Mouse (Mus musculus): Measurements from ENCODE around the gene Fam155a. TPM values are rescaled to one million over a fixed set of nuclear protein-coding genes. Genes with fewer than 3 reads are reported as not detected.
A peak's percentile ranks its signal among the peaks of the same experiment; 100 is the strongest.
"Not testable (repeated sequence)": the region's sequence is repeated elsewhere in the genome, so short reads cannot be mapped to it uniquely, and the experiment has no call there.

Gene Fam155a
- total RNA-seq, 4 experiments from 2014 or later: 108 to 119 (median 115) TPM

GRCm38 (mm10) chr8:9692370-9692769 is 78.6 kb downstream of the Fam155a start:
- DNase-seq (ENCODE audit: low spot score in 2 of 2): no peak

DNA sequence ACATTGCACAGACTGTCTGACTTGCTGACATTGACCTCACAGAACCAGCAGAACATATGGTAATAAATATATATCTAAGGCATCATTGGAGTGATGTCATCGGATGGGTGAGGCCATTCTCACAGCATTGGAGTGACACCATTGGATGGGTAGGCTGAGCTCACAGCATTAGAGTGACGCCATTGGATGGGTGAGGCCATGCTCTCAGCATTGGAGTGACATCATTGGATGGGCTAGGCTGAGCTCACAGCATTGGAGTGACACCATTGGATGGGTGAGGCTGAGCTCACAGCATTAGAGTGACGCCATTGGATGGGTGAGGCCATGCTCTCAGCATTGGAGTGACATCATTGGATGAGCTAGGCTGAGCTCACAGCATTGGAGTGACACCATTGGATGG is 110.9 kb downstream of the Fam155a start:
- not testable (repeated sequence) for DNase-seq (ENCODE audit: low spot score in 2 of 2)

- no peak for DNase-seq (ENCODE audit: low spot score in 2 of 2)
These were observed 114.1 kb downstream of the Fam155a start for GRCm38 (mm10) chr8:9656901-9657300.

DNA sequence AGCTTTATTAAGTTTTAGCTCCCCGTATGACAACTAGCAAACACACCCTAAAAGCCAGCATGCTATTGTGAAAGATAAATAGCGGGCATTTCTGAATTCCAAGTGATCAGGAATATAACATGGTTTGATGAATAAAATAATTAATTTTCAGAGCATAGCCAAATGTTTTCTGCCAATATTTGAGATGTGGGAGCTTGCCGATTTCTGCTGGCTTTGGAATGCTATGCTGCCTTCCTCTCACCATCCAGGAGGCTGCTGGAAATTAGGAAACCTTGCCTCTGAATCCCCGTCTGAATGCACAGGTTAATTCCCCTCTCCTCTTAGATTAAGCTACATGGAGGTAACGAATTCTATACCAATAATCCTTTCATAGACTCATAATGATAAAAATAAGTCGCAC is 116.1 kb downstream of the Fam155a start:
- DNase-seq (ENCODE audit: low spot score in 2 of 2): peak in 1 of 2 experiments; percentile 50

- no peak for DNase-seq (ENCODE audit: low spot score in 2 of 2)
These were observed 117.3 kb downstream of the Fam155a start for GRCm38 (mm10) chr8:9653643-9654042.

- no peak for DNase-seq (ENCODE audit: low spot score in 2 of 2)
These were observed 132.8 kb downstream of the Fam155a start for GRCm38 (mm10) chr8:9638162-9638561.

DNA sequence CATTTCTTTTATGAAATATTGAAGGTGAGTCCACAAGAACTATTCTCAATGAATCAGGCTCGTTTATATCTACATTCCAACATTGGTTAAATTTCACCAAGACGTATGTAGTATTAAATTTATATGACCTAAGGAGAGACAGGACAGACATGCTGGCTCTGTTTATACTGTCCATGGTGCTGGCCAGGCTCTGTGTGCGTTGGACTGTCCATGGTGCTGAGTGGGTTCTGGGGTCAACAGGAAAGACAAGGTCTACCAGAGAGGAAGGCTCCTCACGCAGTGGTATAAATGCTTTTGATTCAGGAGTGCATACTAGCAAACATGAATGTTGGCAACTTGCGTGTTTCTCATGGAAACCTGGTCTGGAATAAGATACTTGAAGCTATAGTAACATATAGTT is 135.7 kb downstream of the Fam155a start:
- no peak for DNase-seq (ENCODE audit: low spot score in 2 of 2)

DNA sequence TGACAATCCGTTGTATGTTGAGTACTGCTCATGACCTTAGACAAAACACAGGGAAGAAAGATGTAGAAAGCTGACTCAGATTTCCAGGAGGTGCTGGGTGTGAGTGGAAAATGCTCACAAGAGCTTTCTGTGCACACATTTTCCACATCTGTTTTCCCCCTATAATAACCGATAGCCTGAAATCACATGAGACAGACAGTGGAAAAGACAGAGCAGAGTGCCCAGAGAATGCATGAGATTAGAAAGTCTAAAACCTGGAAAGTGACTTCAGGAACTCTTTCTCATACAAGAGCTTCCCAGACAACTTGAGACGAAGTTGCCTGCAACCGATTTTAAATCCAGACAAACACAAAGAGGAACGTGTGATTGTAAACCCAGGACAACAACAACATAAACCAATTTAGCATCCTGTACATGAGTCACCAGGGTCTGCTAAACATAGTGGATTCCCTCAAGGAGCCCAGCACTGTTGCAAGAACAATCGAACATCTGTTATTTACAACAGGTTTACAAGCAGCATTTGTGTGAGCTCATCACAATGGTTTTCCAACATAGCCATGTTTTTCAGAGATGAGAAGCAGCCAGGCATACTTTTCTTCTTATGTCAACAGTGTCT is 163.8 kb downstream of the Fam155a start:
- no peak for DNase-seq (ENCODE audit: low spot score in 2 of 2)

GRCm38 (mm10) chr8:9596003-9596402 is 175.0 kb downstream of the Fam155a start:
- DNase-seq (ENCODE audit: low spot score in 2 of 2): no peak

DNA sequence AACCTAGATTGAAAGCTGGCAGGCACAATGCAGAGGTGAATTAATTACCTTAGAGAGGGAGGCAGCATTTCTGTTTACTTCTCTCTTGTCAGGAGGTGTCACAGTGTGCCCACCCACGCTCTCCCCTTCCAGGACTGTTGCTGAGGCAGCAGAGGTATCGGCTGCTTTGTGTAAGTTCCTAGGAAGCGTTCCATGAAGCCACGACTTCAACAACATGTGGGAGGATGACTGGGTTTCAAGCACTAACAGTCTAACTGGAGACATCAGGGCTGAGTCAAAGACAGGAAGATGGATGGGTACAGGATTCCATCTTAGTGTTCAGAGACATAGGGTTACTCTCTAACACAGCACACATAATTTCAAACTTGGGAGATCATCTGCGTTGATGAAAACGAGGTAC is 189.1 kb downstream of the Fam155a start:
- no peak for DNase-seq (ENCODE audit: low spot score in 2 of 2)

- no peak for DNase-seq (ENCODE audit: low spot score in 2 of 2)
These were observed 190.8 kb downstream of the Fam155a start for GRCm38 (mm10) chr8:9580192-9580591.

DNA sequence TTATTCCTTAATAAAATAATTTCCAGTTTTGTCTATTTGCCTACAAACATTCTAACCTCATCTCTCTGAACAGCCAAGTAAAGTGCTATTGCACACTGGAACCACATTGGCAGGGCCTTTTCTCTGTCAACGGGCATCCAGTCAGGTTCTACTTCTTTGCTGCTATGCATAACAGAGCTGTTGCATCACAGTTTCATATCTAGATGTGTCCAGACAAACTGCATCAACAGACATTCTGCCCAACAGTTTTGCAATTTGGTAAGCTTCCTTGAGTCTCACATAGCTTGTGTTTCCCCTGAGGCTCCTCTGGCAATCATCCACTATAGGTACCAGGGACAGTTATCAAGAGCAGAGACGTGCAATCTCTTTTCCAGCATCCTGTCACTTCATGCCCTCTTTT is 199.0 kb downstream of the Fam155a start:
- DNase-seq (ENCODE audit: low spot score in 2 of 2): no peak

GRCm38 (mm10) chr8:9569516-9570170 is 201.3 kb downstream of the Fam155a start:
- DNase-seq (ENCODE audit: low spot score in 2 of 2): peak; percentile 47 to 55

GRCm38 (mm10) chr8:9549199-9549598 is 221.8 kb downstream of the Fam155a start:
- DNase-seq (ENCODE audit: low spot score in 2 of 2): no peak

DNA sequence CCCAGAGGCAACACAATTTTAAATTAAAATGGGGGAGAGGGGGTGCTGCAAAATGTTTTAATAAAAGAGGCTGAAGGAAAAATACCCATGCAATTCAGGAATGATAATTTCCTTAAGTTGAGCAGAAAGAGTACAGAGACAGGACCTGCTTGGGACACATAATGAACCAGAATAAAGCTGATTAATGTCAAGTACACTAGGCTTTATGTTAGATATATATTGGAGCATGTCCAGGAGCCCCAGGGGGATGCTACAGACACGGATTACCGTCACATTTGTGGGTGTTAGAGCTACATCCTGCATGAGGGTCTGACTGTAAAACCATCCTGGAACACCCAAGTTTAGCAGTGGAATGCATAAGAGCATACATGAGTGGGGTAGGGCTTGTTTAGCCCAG is 223.4 kb downstream of the Fam155a start:
- DNase-seq (ENCODE audit: low spot score in 2 of 2): no peak

DNA sequence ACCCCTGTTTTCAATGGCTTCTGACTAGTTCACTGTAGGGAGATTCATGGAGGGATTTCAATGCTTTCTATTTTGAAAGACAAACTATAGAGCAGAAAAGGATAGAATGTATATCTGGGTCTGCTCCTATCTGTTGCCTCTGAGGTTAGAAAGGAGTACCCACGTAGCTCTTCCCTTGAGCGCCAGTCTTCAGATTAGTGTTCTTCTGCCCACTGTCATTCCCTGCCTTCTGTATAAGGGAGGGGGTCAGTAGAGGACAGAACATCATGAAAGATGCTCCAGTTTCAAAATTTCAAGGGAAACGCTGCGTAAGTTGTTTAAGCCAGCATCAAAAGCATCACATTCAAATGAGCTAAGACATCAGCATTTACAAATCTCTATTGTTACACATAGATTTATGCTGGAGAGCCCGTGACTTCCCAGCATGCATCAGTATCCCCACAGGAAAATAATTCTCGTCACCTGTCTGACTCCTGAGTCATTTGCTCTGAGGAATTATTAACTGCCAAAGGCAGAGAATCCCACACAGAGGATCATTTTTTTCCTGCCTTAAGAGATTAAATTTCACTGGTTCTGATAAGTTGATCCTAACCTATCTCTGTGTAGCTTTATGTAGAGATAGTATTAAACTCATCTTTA is 223.9 kb downstream of the Fam155a start:
- DNase-seq (ENCODE audit: low spot score in 2 of 2): no peak

DNA sequence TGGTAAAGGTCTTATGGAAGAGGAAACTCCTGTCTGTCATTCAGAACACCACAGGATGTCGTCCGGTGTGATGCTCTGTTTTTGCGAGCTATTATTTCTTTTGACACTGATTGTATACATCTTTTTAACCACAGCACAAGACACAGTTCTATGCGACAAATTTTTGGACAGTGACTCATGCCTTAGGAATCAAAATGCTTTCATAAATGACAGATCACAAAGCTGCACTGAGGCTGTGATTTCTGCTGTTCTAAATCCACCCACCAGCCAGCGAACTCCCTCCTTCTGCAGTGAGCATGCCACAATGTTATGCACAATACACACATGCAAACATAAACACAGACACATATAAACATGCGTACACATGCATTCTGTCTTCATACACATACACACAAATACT is 224.5 kb downstream of the Fam155a start:
- DNase-seq (ENCODE audit: low spot score in 2 of 2): no peak

GRCm38 (mm10) chr8:9545665-9546064 is 225.3 kb downstream of the Fam155a start:
- DNase-seq (ENCODE audit: low spot score in 2 of 2): no peak

DNA sequence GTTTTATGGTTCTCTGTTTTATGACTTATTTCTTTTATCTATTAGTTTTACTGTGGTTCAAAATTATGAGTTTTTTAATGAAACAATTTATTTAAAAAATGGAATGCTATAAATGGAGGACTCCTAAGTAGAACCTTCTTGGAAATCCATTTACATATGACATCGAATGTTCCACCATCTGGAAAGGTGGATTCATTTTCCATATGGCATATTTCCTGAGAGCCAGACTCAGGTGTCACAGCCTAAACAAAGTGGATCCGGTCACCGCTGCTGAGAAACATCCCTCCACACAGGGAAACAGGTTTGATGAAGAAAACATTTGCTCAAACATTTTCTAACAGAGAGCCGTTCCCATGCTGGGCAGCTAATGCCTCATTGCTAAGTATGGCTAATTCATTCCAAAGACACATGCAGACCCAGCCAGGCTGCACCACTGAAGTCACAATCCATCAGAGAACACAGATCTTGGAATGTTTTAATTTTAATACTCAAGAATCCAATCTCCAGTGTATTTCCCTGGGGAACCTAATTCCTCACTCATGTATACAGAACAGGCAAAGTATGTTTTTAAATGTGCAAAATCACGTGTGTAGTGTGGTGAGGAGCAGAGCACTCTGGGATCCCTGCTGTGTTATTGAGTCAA is 235.1 kb downstream of the Fam155a start:
- DNase-seq (ENCODE audit: low spot score in 2 of 2): no peak

DNA sequence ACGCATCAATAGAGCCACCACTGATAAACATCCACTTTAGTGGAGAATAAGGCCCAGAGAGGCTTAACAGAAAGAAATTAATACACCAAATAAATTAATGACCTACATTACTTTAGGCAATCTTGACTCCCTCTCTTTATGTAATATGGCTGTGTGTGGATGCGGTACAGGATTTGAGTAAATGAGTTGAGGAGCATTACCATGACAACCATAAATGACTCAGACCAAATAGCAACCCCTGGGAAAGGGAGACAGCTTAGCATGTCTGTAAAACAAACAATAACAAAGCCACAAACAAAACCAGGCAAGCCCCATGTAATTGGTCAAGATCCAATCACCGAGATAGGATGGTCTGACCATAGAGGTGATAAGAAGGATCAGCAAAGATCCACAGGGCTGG is 244.4 kb downstream of the Fam155a start:
- no peak for DNase-seq (ENCODE audit: low spot score in 2 of 2)

- DNase-seq (ENCODE audit: low spot score in 2 of 2): no peak
These were observed 249.4 kb downstream of the Fam155a start for GRCm38 (mm10) chr8:9521577-9521976.

DNA sequence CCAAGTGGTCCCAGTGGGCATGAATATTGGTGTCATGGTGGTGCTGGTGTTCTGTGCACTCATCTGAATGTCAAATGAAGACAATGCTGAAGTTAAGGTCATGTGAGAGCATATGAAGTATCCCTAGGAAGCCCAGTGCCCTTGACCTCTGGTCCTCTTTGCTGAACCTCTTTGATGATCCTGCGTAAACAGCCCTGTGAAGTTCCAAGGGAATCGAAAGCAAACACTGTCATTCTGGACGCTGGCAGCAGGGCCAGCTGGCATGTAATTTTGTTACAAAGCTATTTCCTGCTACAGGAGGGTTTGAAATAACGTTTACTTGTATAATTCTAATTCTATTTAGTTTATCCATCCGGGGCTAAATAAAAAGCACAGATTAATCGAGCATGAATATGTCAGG is 270.2 kb downstream of the Fam155a start:
- no peak for DNase-seq (ENCODE audit: low spot score in 2 of 2)
